9 mouse cellular contexts compared by ENCODE assay signal in the genomic region with DNA sequence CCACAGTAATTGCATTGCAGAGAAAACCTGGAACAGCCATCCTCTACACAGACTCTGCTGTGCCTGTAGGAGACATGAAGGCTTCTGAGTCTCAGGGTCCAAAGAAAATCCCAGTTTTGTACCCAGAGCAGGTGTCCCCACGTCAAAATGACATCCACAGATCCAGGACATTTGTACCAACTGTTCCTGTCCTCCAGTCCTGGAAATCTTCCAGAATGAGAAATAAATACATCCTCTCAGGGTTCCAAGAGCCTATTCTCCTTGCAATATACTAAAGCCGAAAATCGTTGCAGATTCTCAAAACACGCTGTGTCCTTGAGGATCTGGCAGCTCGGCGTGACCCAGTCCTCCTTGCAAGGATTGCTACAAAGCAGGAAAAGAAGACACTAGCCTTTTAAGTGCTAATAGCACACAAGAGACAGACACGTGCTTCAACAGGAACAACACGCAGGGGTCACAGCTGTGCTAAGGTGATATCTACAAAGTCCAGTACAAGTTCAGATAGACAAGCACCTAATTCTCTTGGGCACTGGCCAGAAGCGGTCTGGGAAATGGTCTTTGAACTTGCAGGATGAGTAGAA. TPM values are rescaled to one million over a fixed set of nuclear protein-coding genes. Genes with fewer than 3 reads are reported as not detected.
DNase-seq lines count a peak whose midpoint lies in the region; TF ChIP-seq lines count a peak whose summit lies in the region.
"Had no signal": no experiment of that assay in that cellular context is flagged by ENCODE, and none has a peak within 500 bp of the region (broad histone marks: within the 10 kb centered on the region; RNA-seq: fewer than 3 reads in every experiment).

No protein-coding gene starts in this region.

- peak overlapping the region; percentile 56 for H3K27ac ChIP-seq in left cerebral cortex, adult 2 months

- no peak overlapping the region for H3K4me3 ChIP-seq in left cerebral cortex, adult 2 months
- H3K4me3 ChIP-seq: myocyte had no signal

- TF ChIP-seq CTCF in left cerebral cortex, adult 2 months (IDR thresholded peaks at IDR 0.05): no peak

- peak; percentile 21 for DNase-seq in adrenal gland, postnatal 14 days
- DNase-seq in adrenal gland, postnatal 25 days: no peak
- DNase-seq in left cerebral cortex, adult 2 months (ENCODE audit: extremely low spot score in 1 of 2, low spot score in 2 of 2): no peak
- DNase-seq in left cerebral cortex, adult 11 months (ENCODE audit: low spot score): no peak
- DNase-seq in cerebellum, postnatal 25 days: peak; percentile 59 to 64
- DNase-seq in kidney, postnatal 10 days: peak; percentile 54
- DNase-seq in right cerebral cortex, adult 18-20 months: no peak
- no peak for DNase-seq in frontal cortex, adult 2 months (ENCODE audit: extremely low spot score in 1 of 2, low spot score in 1 of 2)

- intact Hi-C loops in left cerebral cortex, adult 2 months (cut with DNase I): no loop called here

RNA-seq across cellular contexts. Expression of a gene that starts 51.1 kb away (rescaled TPM):
- total RNA-seq in adrenal gland, postnatal 14 days (2021): 16.4 and 20.0 TPM in 2 replicates
- 20.1 and 31.1 TPM in 2 replicates for total RNA-seq in adrenal gland, postnatal 25 days (2021)
- total RNA-seq in left cerebral cortex, adult 2 months (2021): 100 to 1,000 TPM; 197 to 233 TPM
- 93.5 and 99.6 TPM in 2 replicates for polyA plus RNA-seq in frontal cortex, adult 2 months (2012; rRNA removed)

Comparison
In these comparisons a context has a peak if more than half of its experiments do, and no peak if none do; other contexts are left out.
1. DNase-seq: peak in adrenal gland, postnatal 14 days (single experiment), cerebellum, postnatal 25 days (2 of 2) and kidney, postnatal 10 days (single experiment); none in adrenal gland, postnatal 25 days (single experiment), left cerebral cortex, adult 2 months (0 of 2), left cerebral cortex, adult 11 months (single experiment), right cerebral cortex, adult 18-20 months (single experiment) and frontal cortex, adult 2 months (0 of 2).